Mouse (Mus musculus): Measurements from ENCODE around the gene Slc25a53. TPM values are rescaled to one million over a fixed set of nuclear protein-coding genes. Genes with fewer than 3 reads are reported as not detected.
A peak's percentile ranks its signal among the peaks of the same experiment; 100 is the strongest.

The Slc25a53 gene
- total RNA-seq (2014; rRNA removed) = 17.6 and 20.6 TPM in 2 replicates
- polyA plus RNA-seq (2015; fragmentation: Nextera tagmentation; extraction: Ambion mirVana) = 11.1 and 12.6 TPM in 2 replicates

GRCm38 (mm10) chrX:137038000-137038483 lies at the start of gene Slc25a53:
Slc25a53 (minus strand) TSS chrX:137038302.
- 21% methylated on average over 31 of the region's 31 CpGs for WGBS
- DNase-seq (ENCODE audit: low spot score) = peak; percentile 86

GRCm38 (mm10) chrX:137063202-137063601 lies 25.1 kb upstream of the Slc25a53 start:
- Histone ChIP-seq H3K36me3 (ENCODE audit: insufficient read depth, low read length) (no peaks in the 10 kb centered on the region), H3K27me3 (ENCODE audit: insufficient read depth, low read length) (no peaks in the 10 kb centered on the region), H3K4me2 (ENCODE audit: low read depth, low read length, poor library complexity, severe bottlenecking) (no peak overlapping the region), H3K4me3 (ENCODE audit: low read depth, low read length) (no peak overlapping the region), H3K4me1 (ENCODE audit: insufficient read depth, low read length) (no peaks in the 10 kb centered on the region), H3K9me3 (ENCODE audit: low read length) (no peaks in the 10 kb centered on the region), H3K9ac (replicated peaks; ENCODE audit: low read length, poor library complexity, severe bottlenecking) (no peak overlapping the region), H3K27ac (ENCODE audit: low read depth, low read length) (no peak overlapping the region)
- WGBS = 73% methylated on average over 9 of the region's 9 CpGs
- DNase-seq (ENCODE audit: low spot score) (no peak), ATAC-seq (ENCODE audit: low FRiP score) (no peak)
- TF ChIP-seq CTCF (IDR thresholded peaks at IDR 0.05) = no peak

More at GRCm38 (mm10) chrX:137038000-137038483, at the start of gene Slc25a53:
- ATAC-seq (ENCODE audit: low FRiP score) = peak; percentile 95
- peak within 1 kb of the TSS; percentile 93 for H3K27ac ChIP-seq (ENCODE audit: low read depth, low read length)
- no peaks in the 10 kb centered on the region for H3K27me3 ChIP-seq (ENCODE audit: insufficient read depth, low read length)
- no peak for TF ChIP-seq CTCF (IDR thresholded peaks at IDR 0.05)
- H3K4me3 ChIP-seq (ENCODE audit: low read depth, low read length) = peak within 1 kb of the TSS; percentile 45
- H3K9ac ChIP-seq (replicated peaks; ENCODE audit: low read length, poor library complexity, severe bottlenecking) = peak within 1 kb of the TSS; percentile 73
- no peaks in the 10 kb centered on the region for H3K36me3 ChIP-seq (ENCODE audit: insufficient read depth, low read length)
- no peaks in the 10 kb centered on the region for H3K4me1 ChIP-seq (ENCODE audit: insufficient read depth, low read length)
- H3K9me3 ChIP-seq (ENCODE audit: low read length) = no peaks in the 10 kb centered on the region
- peak within 1 kb of the TSS; percentile 58 for H3K4me2 ChIP-seq (ENCODE audit: low read depth, low read length, poor library complexity, severe bottlenecking)

- no peaks in the 10 kb centered on the region for H3K9me3 ChIP-seq (ENCODE audit: low read length)
- no peaks in the 10 kb centered on the region for H3K27me3 ChIP-seq (ENCODE audit: insufficient read depth, low read length)
- H3K36me3 ChIP-seq (ENCODE audit: insufficient read depth, low read length) = no peaks in the 10 kb centered on the region
- peak; percentile 95 for ATAC-seq (ENCODE audit: low FRiP score)
- peak within 1 kb of the TSS; percentile 69 for H3K9ac ChIP-seq (replicated peaks; ENCODE audit: low read length, poor library complexity, severe bottlenecking)
- 0 out of 2 replicates have a peak within 1 kb of the TSS, but pooled peaks have one; percentile 1 for H3K27ac ChIP-seq (ENCODE audit: low read depth, low read length)
- DNase-seq (ENCODE audit: low spot score) = peak; percentile 82
- TF ChIP-seq CTCF (IDR thresholded peaks at IDR 0.05) = peak; percentile 62
- 28% methylated on average over 41 of the region's 62 CpGs for WGBS
- H3K4me2 ChIP-seq (ENCODE audit: low read depth, low read length, poor library complexity, severe bottlenecking) = peak within 1 kb of the TSS; percentile 56
- no peaks in the 10 kb centered on the region for H3K4me1 ChIP-seq (ENCODE audit: insufficient read depth, low read length)
- peak within 1 kb of the TSS; percentile 61 for H3K4me3 ChIP-seq (ENCODE audit: low read depth, low read length)
Observed at GRCm38 (mm10) chrX:137049425-137050225, 11.5 kb upstream of the Slc25a53 start, which contains the start of gene Fam199x. Fam199x (plus strand) TSS chrX:137049594.

- ATAC-seq (ENCODE audit: low FRiP score) (no peak; the same call in 1 of the 2 replicates), DNase-seq (ENCODE audit: low spot score) (no peak)
- H3K27me3 ChIP-seq (ENCODE audit: insufficient read depth, low read length) = no peaks in the 10 kb centered on the region
- no peaks in the 10 kb centered on the region for H3K9me3 ChIP-seq (ENCODE audit: low read length)
- WGBS = 21% methylated on average over 8 of the region's 11 CpGs
- no peak for TF ChIP-seq CTCF (IDR thresholded peaks at IDR 0.05)
- 0 out of 2 replicates have a peak overlapping the region, but pooled peaks have one; percentile 1 for H3K27ac ChIP-seq (ENCODE audit: low read depth, low read length)
- H3K9ac ChIP-seq (replicated peaks; ENCODE audit: low read length, poor library complexity, severe bottlenecking) = peak overlapping the region; percentile 69
- peak overlapping the region; percentile 61 for H3K4me3 ChIP-seq (ENCODE audit: low read depth, low read length)
- H3K4me2 ChIP-seq (ENCODE audit: low read depth, low read length, poor library complexity, severe bottlenecking) = peak overlapping the region; percentile 56
- H3K36me3 ChIP-seq (ENCODE audit: insufficient read depth, low read length) = no peaks in the 10 kb centered on the region
- H3K4me1 ChIP-seq (ENCODE audit: insufficient read depth, low read length) = no peaks in the 10 kb centered on the region
Observed at GRCm38 (mm10) chrX:137049060-137049424, 10.9 kb upstream of the Slc25a53 start.

GRCm38 (mm10) chrX:137038502-137038901 lies 400 bp upstream of the Slc25a53 start:
- TF ChIP-seq CTCF (IDR thresholded peaks at IDR 0.05) = no peak
- Histone ChIP-seq H3K9ac (replicated peaks; ENCODE audit: low read length, poor library complexity, severe bottlenecking) (peak overlapping the region; percentile 73), H3K36me3 (ENCODE audit: insufficient read depth, low read length) (no peaks in the 10 kb centered on the region), H3K4me3 (ENCODE audit: low read depth, low read length) (peak overlapping the region; percentile 45), H3K27me3 (ENCODE audit: insufficient read depth, low read length) (no peaks in the 10 kb centered on the region), H3K27ac (ENCODE audit: low read depth, low read length) (peak overlapping the region; percentile 93; the same call in 1 of the 2 replicates), H3K9me3 (ENCODE audit: low read length) (no peaks in the 10 kb centered on the region), H3K4me1 (ENCODE audit: insufficient read depth, low read length) (no peaks in the 10 kb centered on the region), H3K4me2 (ENCODE audit: low read depth, low read length, poor library complexity, severe bottlenecking) (peak overlapping the region; percentile 44)
- ATAC-seq (ENCODE audit: low FRiP score) (no peak), DNase-seq (ENCODE audit: low spot score) (no peak)
- 56% methylated on average over 7 of the region's 7 CpGs for WGBS

Data from midbrain, postnatal 0 days (tissue).